Mouse (Mus musculus) small intestine, adult 2 months (tissue): ENCODE results near the gene Abhd11. TPM values are rescaled to one million over a fixed set of nuclear protein-coding genes. Genes with fewer than 3 reads are reported as not detected.

Source experiments
- H3K27ac ChIP-seq: fragments of 200-500 bp; 2 replicates; pipeline ENCODE4 v1.5.1; 2012; ENCODE audit warnings: low read depth, low read length, control low read depth, inconsistent platforms; ENCODE audit not compliant: insufficient read depth
- H3K27me3 ChIP-seq: fragments of 200-500 bp; 2 replicates; pipeline ENCODE4 v1.6.1; 2012; ENCODE audit warnings: mild to moderate bottlenecking, moderate library complexity, low read length, inconsistent platforms; ENCODE audit not compliant: control insufficient read depth, insufficient read depth
- H3K36me3 ChIP-seq: fragments of 200-500 bp; 2 replicates; pipeline ENCODE4 v1.6.1; 2012; ENCODE audit warnings: mild to moderate bottlenecking, low read length, control low read depth, inconsistent platforms; ENCODE audit not compliant: control insufficient read depth, insufficient read depth
- H3K4me1 ChIP-seq: fragments of 200-500 bp; 2 replicates; pipeline ENCODE4 v1.6.1; 2012; ENCODE audit warnings: low read length, inconsistent platforms, mixed read lengths; ENCODE audit not compliant: control insufficient read depth, insufficient read depth, insufficient read length
- H3K4me3 ChIP-seq: fragments of 200-500 bp; 2 replicates; pipeline ENCODE4 v1.5.1; 2012; ENCODE audit warnings: low read depth, mild to moderate bottlenecking, control low read depth, inconsistent platforms, low read length, moderate library complexity
- CTCF ChIP-seq: fragments of 200-500 bp; IDR thresholded peaks from 2 replicates; pipeline ENCODE4 v1.5.1; 2012; ENCODE audit warnings: low read depth, mild to moderate bottlenecking, control low read depth, inconsistent platforms, low read length, moderate library complexity, mixed read lengths; ENCODE audit not compliant: insufficient replicate concordance, insufficient read length; ENCODE audit errors: extremely low read depth
- POLR2A ChIP-seq: fragments of 200-500 bp; IDR thresholded peaks from 2 replicates; pipeline ENCODE4 v1.6.1; 2012; ENCODE audit warnings: low read depth, mild to moderate bottlenecking, control low read depth, inconsistent platforms, low read length, moderate library complexity
- WGBS: fragments of 180-500 bp; shearing (Covaris S2); methylation state at CpG from one replicate; pipeline ENCODE4 v1.1.7; 2018; 5-methylcytosine and 5-hydroxymethylcytosine counted together
- polyA plus RNA-seq: library from polyadenylated mRNA; depleted of rRNA; stranded (reverse); fragments of >200 nt; gene quantifications from 2 replicates; pipeline ENCODE4 v1.2.3, GENCODE M21; 2012

The Abhd11 gene
- polyA plus RNA-seq, 1 experiment, result 90.7 TPM

DNA sequence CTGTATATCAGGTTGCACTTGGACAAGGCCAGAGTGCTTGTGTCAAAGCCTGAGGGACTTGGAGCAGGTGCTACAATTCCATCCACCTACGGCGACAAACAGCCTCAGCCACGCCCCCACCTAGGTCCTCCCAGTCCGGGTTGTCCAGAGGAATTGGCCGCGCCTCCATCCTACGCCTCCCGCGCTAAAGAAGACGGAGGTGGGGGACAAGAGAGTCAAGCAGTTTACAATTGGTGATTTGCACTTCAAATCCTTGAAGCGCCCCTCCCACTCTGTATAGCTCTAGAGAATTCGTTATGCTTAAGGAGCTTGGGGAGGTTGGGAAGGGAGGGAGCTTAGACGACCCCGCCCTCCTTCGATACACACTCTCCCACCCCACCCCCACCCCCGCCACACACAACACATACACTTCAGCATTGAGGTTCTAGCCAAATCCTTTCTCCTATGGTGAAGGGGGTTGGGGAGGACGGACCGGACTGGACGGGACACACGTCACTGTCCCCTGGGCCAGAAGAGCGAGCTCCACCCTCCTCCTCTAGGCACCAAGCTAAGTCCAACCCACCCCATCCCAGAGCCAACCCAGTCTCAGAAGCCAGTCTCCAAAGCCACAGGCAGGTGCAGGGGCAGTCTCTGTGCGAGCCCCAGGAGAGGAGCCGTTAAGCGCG, 23.2 kb upstream of the Abhd11 start, which contains the start of gene Cldn3:
Gene Cldn3, plus strand, starts transcription at position 582 of the 665 bp plus-strand sequence.
- Histone ChIP-seq H3K27ac (peak within 1 kb of the TSS; percentile 95), H3K36me3 (peaks cover 6% of the 10 kb centered on the region; the same call in 1 of the 2 replicates), H3K4me1 (peaks cover 31% of the 10 kb centered on the region), H3K27me3 (peaks cover 4% of the 10 kb centered on the region; the same call in 1 of the 2 replicates), H3K4me3 (peak within 1 kb of the TSS; percentile 70)
- WGBS, result 3% methylated on average over 25 of the region's 25 CpGs
- TF ChIP-seq CTCF, result no peak
- TF ChIP-seq POLR2A, result peak; percentile 98

DNA sequence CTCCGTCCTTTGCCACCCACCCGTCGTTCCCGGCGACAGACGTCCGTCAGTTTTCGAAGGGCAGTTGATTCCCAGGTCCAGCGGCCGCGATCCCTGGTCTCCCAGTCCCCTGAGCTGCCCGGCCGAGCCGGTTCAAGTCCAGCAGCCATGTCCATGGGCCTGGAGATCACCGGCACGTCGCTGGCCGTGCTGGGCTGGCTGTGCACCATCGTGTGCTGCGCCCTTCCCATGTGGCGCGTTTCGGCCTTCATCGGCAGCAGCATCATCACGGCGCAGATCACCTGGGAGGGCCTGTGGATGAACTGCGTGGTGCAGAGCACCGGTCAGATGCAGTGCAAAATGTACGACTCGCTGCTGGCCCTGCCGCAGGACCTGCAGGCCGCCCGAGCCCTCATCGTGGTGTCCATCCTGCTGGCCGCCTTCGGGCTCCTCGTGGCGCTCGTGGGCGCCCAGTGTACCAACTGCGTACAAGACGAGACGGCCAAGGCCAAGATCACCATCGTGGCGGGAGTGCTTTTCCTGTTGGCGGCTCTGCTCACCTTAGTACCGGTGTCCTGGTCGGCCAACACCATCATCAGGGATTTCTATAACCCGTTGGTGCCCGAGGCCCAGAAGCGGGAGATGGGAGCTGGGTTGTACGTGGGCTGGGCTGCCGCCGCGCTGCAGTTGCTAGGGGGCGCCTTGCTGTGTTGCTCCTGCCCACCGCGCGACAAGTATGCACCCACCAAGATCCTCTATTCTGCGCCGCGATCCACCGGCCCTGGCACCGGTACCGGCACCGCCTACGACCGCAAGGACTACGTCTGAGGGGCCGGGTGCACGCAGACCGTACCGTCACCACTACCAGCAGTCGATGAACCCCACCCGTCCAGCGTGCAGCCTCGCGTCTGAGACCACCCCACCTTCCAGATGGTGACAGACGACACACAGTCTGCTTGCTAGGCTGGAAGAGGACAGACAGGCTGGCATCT, 22.4 kb upstream of the Abhd11 start:
- 3% methylated on average over 79 of the region's 79 CpGs for WGBS

DNA sequence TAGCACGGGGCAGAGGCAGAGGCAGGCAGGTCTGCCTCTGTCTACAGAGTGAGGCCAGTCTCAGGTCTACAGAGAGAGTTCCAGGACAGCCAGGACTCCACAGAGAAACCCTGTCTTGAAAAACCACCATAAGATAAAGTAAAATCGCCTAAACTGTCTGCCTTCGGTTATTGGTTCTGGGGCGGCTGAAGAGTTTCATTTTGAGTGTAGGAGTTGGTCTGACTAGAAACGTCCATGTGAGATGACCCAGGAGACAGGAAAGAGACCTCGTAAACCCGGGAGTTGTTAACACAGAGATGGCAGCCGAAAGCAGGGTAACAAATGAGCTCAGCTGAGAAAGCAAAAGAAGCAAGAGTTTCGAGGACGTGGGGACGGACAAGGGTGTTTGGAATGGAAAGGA, 19.8 kb upstream of the Abhd11 start:
- Histone ChIP-seq H3K27me3 (peaks cover 4% of the 10 kb centered on the region; the same call in 1 of the 2 replicates), H3K4me3 (peak overlapping the region; percentile 59), H3K36me3 (peaks cover 6% of the 10 kb centered on the region; the same call in 1 of the 2 replicates), H3K4me1 (peaks cover 20% of the 10 kb centered on the region), H3K27ac (peak overlapping the region; percentile 95)
- WGBS, result 13% methylated on average over 11 of the region's 11 CpGs
- TF ChIP-seq CTCF, result no peak
- no peak for TF ChIP-seq POLR2A

More for the DNA sequence above, 22.4 kb upstream of the Abhd11 start:
- H3K4me1 ChIP-seq, result peaks cover 30% of the 10 kb centered on the region
- peak overlapping the region; percentile 70 for H3K4me3 ChIP-seq
- peak overlapping the region; percentile 95 for H3K27ac ChIP-seq
- H3K36me3 ChIP-seq, result peaks cover 6% of the 10 kb centered on the region; the same call in 1 of the 2 replicates
- H3K27me3 ChIP-seq, result peaks cover 4% of the 10 kb centered on the region; the same call in 1 of the 2 replicates
- no peak for TF ChIP-seq POLR2A
- peak; percentile 12; the same call in 1 of the 2 replicates for TF ChIP-seq CTCF

DNA sequence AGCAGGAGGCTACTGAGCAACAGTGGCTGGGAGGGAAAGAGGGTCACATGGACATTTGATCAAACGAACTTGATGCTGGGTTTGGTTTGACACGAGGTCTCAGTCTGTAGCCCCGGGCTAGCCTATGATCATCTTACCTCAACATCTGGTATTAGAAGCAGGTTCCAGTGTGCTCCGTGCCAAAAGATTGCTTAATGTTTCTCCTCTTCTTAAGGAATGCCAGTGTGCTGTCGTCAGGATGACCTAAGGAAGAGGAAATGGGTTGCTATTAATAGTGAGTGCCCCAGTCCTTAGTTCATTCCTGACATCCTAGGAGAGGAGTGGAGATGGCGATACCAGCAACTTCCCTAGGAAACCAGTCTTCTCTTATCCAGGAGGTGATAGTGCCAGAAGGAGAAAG, 19.2 kb upstream of the Abhd11 start:
- H3K4me3 ChIP-seq, result peak overlapping the region; percentile 59
- whole genome bisulfite sequencing, result 11% methylated on average over 6 of the region's 6 CpGs
- H3K27ac ChIP-seq, result peak overlapping the region; percentile 95
- H3K36me3 ChIP-seq, result peaks cover 6% of the 10 kb centered on the region; the same call in 1 of the 2 replicates
- peaks cover 15% of the 10 kb centered on the region for H3K4me1 ChIP-seq
- TF ChIP-seq CTCF (no peak), POLR2A (no peak)
- peaks cover 4% of the 10 kb centered on the region; the same call in 1 of the 2 replicates for H3K27me3 ChIP-seq

DNA sequence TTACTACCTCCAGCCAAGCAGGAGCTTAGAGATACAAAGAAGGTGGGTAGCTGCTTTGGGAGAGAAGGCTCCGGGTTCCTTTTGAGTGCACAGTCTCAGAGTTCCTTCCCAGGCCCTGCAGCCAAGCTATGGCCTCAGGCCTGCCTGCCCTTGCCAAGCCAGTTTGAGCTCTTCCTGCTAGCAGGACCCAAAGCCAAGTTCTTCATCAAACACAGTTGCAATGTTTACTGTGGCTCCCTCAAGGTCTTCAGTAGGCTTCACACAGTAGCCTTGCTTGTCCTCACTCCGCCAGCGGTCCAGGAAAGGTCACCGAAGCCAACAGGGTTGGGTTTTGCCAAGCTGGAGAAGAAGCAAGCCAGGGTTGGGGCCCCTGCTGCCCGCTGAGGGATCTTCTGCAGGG, 16.4 kb upstream of the Abhd11 start:
- Histone ChIP-seq H3K4me3 (no peak overlapping the region), H3K27ac (no peak overlapping the region), H3K36me3 (peaks cover 6% of the 10 kb centered on the region; the same call in 1 of the 2 replicates), H3K4me1 (peaks cover 9% of the 10 kb centered on the region), H3K27me3 (no peaks in the 10 kb centered on the region)
- TF ChIP-seq POLR2A, result no peak
- no peak for TF ChIP-seq CTCF
- 82% methylated on average over 5 of the region's 5 CpGs for WGBS

DNA sequence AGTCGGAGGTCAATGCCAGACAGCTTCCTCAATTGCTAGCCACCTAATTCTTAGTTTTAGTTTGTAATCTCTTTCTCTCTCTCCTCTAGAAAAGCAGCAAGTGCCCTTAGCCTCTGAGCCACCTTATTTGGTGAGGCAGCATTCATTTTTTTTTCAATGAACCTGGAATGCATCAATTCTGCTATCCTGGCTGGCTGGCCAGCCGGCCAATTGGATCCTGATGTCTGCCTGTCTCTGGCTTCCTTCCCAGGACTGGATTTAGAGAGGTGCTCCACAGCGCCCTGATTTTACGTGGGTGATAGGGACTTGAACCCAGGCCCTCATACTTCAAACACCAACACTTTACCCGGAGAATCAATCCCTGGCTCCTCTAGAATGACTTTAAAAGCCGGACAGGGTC, 10.6 kb upstream of the Abhd11 start:
- peaks cover 14% of the 10 kb centered on the region for H3K4me1 ChIP-seq
- TF ChIP-seq CTCF (no peak), POLR2A (no peak)
- no peaks in the 10 kb centered on the region for H3K36me3 ChIP-seq
- no peak overlapping the region for H3K4me3 ChIP-seq
- no peaks in the 10 kb centered on the region for H3K27me3 ChIP-seq
- H3K27ac ChIP-seq, result no peak overlapping the region
- 68% methylated on average over 6 of the region's 6 CpGs for WGBS
